Mouse (Mus musculus) brain, embryonic 14.5 days (tissue): ENCODE results near the gene Trim30b. TPM values are rescaled to one million over a fixed set of nuclear protein-coding genes. Genes with fewer than 3 reads are reported as not detected.
A peak's percentile ranks its signal among the peaks of the same experiment; 100 is the strongest.
"Not testable (repeated sequence)": the region's sequence is repeated elsewhere in the genome, so short reads cannot be mapped to it uniquely, and the experiment has no call there.

Experiments
- DNase-seq: peaks from one replicate; pipeline ENCODE4 v3.0.0-alpha.2; 2011; ENCODE audit warnings: low read depth
- CTCF ChIP-seq: fragments of 200-500 bp; IDR thresholded peaks from 2 replicates; pipeline ENCODE4 v1.5.1; 2012; ENCODE audit warnings: inconsistent platforms, mild to moderate bottlenecking, moderate library complexity, borderline replicate concordance; ENCODE audit not compliant: insufficient read depth, insufficient read length; ENCODE audit errors: extremely low read depth
- POLR2A ChIP-seq: fragments of 200-500 bp; IDR thresholded peaks from 2 replicates; pipeline ENCODE4 v1.6.1; 2012; ENCODE audit warnings: mild to moderate bottlenecking, inconsistent platforms, borderline replicate concordance; ENCODE audit not compliant: poor library complexity, insufficient read depth, insufficient read length, severe bottlenecking; ENCODE audit errors: extremely low read depth
- polyA plus RNA-seq: library from polyadenylated mRNA; depleted of rRNA; stranded (reverse); fragments of >200 nt; gene quantifications from 2 replicates; pipeline ENCODE4 v1.2.3, GENCODE M21; 2012; rRNA removed

Gene Trim30b
- 0.03 and 0.06 TPM in 2 replicates for polyA plus RNA-seq

DNA sequence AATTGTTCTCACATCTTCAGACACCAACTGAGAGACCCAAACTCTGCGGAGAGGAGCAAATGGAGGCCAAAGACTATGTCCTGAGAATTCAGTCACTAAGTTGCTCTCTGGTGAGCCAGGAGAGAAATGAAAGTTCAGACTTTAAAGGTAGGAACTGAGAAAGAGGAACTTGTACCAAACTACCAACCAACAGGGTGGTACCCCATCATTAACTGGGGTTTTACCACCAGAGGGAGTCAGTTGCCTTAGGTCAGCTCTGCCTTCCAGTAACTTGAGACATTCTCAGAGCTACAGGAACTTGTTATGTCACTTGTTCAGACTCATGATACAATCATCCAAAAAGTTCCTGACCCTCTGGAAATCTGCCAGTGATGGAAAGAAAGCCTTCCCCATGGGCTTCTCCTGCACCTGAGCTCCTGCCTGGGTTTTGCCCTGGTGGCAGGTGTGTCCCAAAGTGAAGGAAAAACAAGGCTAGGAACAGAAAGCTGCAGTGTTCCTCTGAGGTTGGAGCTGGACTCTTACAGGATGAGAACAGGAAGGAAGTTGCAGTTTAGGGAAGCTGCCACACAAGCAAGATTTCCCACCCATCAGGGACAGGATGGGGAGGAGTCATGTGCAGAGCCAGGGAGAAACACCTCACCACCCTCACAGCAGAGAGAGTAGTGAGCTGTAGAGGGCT is at the start of gene Trim30b:
Trim30b (minus strand) TSS at position 149 of the 679 bp plus-strand sequence.
- DNase-seq, result peak; percentile 0

GRCm38 (mm10) chr7:104404460-104404950 is 34.8 kb upstream of the Trim30b start:
- TF ChIP-seq POLR2A (no peak), CTCF (no peak)
- DNase-seq, result no peak

More for the DNA sequence above, at the start of gene Trim30b:
- TF ChIP-seq CTCF (no peak), POLR2A (no peak)

- DNase-seq, result no peak
- TF ChIP-seq CTCF, result no peak
- no peak for TF ChIP-seq POLR2A
These were observed 31.5 kb upstream of the Trim30b start for GRCm38 (mm10) chr7:104401140-104401539.

- no peak for DNase-seq
These were observed 31.0 kb upstream of the Trim30b start, which contains the start of gene Trim30c for GRCm38 (mm10) chr7:104400698-104401097. Trim30c (minus strand) TSS chr7:104400837.

DNA sequence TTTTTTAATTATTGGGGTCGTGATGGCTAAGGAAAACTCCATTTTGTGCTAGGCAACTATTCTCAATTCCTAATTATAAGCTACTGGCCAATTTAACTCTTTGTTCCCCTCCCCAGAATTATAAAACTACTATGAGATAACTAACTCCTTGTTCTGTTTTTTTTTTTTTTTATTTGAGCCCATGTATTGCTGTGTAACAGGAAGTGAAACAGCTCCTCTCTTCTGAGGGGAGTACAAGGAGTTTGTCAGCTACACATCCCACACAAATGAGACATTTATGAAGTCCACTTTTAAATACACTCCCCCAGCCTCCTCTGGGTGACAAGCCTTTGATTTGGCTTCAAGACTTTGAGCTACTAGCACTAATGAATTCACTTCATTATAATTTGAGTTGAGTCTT is 28.8 kb upstream of the Trim30b start:
- DNase-seq, result no peak
- no peak for TF ChIP-seq CTCF
- no peak for TF ChIP-seq POLR2A

More at GRCm38 (mm10) chr7:104400698-104401097, 31.0 kb upstream of the Trim30b start, which contains the start of gene Trim30c:
- TF ChIP-seq POLR2A, result no peak
- TF ChIP-seq CTCF, result no peak

GRCm38 (mm10) chr7:104366339-104366738 is 3.3 kb downstream of the Trim30b start:
- no peak for DNase-seq
- TF ChIP-seq CTCF (no peak), POLR2A (no peak)

- no peak for DNase-seq
These were observed 16.1 kb downstream of the Trim30b start for GRCm38 (mm10) chr7:104353600-104353967.

DNA sequence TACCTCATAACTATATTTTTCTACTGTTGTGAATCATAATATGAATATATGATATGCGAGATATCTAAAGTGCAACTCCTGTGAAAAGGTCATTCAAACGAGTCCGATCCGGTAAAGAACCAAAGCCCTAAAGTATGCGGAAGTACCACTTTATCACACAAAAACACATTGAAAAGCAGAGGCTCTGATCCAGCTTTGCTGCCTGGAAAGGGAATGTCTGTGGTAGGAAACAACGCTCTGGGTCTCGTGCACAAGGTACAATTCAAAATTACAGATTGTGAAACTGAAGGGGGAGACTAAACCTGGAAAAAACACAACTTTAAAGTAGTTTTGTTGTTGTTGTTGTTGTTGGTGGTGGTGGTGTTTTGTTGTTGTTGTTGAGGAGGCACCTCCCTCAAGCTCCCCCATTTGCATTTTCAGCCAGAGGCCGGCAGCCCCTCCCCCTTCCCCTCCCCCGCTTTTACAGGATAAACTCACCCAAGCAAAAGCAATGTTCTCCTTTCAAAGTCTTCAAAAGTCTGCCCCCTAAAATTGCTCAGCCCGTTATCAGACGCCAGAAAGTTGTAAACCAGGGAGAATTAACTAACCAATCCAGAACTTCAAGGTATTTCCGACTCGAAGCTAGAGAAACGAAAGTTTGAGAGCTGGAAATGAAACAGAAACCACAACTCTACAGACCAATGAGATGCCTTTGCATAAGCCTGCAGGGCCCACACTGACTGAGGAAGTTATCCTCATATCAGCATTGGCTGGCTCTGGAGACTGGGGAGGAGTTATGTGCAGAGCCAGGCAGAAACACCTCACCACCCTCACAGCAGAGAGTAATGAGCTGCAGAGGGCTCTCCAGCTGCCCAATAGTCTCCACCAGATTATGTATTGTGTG is 16.7 kb downstream of the Trim30b start, which contains the start of gene Trim12c:
Trim12c (minus strand) TSS at position 646 of the 883 bp plus-strand sequence.
- peak; percentile 73 for DNase-seq
- no peak for TF ChIP-seq POLR2A
- no peak for TF ChIP-seq CTCF

More at GRCm38 (mm10) chr7:104353600-104353967, 16.1 kb downstream of the Trim30b start:
- TF ChIP-seq CTCF, result no peak
- TF ChIP-seq POLR2A, result no peak

DNA sequence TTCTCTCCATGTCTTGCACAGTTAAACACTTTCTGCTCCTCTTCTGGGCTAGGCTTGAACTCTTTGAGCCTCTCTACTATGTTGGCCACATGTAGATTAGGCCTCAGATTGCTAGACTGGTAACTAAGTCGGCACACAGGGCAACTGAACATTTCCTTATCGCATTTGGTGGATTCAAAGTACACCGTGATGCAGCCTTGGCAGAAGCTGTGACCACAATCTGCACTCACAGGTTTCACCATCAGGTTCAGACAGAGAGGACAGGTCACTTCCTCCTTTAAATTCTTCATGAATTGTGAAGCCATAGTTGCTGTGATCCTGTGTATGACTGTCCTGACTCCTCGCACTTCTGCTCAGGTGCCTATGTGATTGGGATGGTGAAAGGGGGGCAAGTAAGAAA is 21.6 kb downstream of the Trim30b start:
- not testable (repeated sequence) for DNase-seq

DNA sequence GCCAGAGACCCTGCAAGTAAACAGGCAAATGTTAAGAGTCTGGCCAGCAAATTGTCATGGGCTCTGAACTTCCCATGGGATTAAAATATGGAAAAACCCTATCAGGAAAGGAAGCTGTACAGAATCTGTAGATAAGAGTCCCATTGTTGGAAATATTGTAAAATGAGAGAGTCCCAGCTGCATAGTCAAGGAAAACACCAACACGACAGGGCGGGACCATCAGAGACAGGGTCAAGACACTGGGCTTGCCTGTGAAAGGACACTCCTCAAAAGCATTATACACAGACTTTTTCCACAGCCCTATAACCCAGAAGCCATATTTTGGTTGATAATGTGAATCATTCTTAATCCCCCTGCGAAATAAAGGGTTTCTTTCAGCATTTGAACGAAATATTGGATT is 28.9 kb downstream of the Trim30b start:
- DNase-seq, result not testable (repeated sequence)

- not testable (repeated sequence) for DNase-seq
These were observed 34.1 kb downstream of the Trim30b start for GRCm38 (mm10) chr7:104335547-104335946.

DNA sequence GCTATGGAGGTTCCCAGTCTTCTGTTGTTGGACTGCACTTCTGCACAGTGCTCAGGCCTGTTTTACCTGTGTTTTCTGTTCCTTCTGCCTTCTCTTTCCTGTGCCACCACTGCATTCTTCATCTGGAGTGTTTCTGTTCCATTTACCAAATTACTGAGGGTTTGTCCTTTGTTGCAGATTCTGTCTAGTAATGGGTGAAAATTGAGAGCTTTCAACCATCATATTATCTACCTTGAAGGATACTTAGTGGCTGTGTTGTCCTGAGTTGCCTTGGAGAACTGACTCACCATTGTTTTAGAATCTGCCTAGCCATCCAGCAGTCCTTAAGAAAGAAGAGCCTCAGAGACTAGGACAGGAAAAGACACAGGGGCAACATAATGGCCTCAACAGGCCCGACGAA is 40.5 kb downstream of the Trim30b start, which contains the start of gene Trim34b:
Trim34b (plus strand) TSS at position 301 of the 400 bp plus-strand sequence.
- not testable (repeated sequence) for DNase-seq

GRCm38 (mm10) chr7:104322028-104322427 is 47.7 kb downstream of the Trim30b start:
- TF ChIP-seq POLR2A (no peak), CTCF (no peak)

GRCm38 (mm10) chr7:104315369-104316080 is 54.2 kb downstream of the Trim30b start, which contains the start of gene Trim12a:
Trim12a (minus strand) TSS chr7:104315466.
- not testable (repeated sequence) for DNase-seq

More at GRCm38 (mm10) chr7:104322028-104322427, 47.7 kb downstream of the Trim30b start:
- DNase-seq, result no peak
